Mouse (Mus musculus) fat pad, adult 2 months (tissue): ENCODE measurements around the gene Zfp575.
"Not testable (repeated sequence)": the region's sequence is repeated elsewhere in the genome, so short reads cannot be mapped to it uniquely, and the experiment has no call there.

Experiments
- DNase-seq: peaks from one replicate; pipeline ENCODE4 v3.0.0-alpha.2; 2011; ENCODE audit warnings: low read depth, low spot score; ENCODE audit errors: extremely low read depth

Gene Zfp575

DNA sequence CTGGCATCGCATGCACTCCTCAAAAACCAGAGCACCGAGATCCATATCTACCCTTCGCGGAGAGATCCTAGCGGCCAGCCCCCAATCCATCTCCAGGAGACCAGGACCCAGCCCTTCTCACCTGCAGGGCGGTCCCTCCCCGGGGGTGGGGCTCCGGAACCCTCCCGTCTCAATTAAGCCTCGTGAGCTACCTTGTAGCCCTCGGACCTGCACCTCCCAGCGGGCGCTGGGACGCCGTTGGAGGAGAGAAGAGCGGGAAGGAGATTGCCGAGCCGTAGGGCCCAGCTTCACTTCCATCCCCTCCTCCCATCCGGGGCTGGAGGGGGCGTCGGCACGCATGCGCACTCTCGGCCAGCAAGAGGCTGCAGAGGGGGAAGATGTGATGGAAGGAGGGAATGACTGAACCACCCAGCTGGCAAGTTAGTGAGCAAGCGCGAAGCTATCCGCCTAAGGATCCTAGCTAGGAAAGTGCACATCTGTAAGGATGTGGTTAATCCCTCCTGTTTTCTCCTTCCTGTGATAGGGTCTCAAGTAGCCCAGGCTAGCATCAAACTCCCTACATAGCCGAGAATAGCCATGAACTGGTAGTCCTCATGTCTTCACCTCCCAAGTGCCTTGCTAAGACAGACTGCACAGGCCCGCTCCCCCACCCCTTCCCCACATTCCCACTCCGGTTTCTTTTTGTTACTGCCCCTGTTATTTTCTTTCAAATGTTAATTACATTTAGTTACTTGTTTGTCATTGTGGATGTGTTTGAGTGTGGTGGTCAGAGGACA is at the start of gene Zfp575, which contains the start of gene Ethe1:
Gene Zfp575 (minus strand): TSS at position 312 of the 776 bp plus-strand sequence.
Gene Ethe1 (plus strand): TSS at position 214 of the 776 bp plus-strand sequence.
- no peak for DNase-seq

DNA sequence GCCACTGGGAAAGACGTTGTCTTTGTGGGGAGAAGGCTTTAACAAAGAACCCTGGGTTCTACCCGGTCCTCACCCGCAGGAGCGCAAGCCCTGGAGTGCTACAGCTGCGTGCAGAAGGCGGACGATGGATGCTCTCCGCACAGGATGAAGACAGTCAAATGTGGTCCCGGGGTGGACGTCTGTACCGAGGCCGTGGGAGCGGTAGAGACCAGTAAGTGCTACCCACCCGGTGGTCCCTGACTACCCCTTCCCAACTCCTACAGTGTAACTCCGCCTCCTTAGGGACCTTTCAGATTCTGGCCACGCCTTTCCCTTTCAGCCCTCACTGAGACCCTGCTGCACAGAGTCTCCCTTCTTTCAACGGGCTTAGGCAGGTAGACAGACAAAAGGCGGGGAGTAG is 49.6 kb upstream of the Zfp575 start:
- DNase-seq, result no peak

DNA sequence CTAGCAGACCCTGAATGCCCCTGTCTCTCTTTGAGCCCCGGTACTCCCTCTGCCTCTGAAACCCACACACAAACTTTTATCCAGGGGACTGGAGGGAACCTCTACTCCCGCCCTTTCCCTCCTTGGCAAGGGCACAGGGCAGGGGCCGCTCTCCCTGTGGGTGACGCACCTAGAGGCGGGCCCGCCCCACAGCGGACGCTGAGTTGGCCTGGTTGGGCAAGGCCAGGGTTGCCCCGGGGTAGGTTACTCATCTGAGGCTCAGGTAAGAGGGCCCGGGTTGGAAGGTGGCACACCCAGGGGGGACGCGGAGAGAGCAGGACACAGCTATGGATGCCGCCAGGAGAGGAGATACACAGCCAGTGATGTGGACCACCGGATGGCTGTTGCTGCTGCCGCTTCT is 48.8 kb upstream of the Zfp575 start, which contains the start of gene Lypd3:
Gene Lypd3 (plus strand): TSS at position 287 of the 400 bp plus-strand sequence.
- no peak for DNase-seq

DNA sequence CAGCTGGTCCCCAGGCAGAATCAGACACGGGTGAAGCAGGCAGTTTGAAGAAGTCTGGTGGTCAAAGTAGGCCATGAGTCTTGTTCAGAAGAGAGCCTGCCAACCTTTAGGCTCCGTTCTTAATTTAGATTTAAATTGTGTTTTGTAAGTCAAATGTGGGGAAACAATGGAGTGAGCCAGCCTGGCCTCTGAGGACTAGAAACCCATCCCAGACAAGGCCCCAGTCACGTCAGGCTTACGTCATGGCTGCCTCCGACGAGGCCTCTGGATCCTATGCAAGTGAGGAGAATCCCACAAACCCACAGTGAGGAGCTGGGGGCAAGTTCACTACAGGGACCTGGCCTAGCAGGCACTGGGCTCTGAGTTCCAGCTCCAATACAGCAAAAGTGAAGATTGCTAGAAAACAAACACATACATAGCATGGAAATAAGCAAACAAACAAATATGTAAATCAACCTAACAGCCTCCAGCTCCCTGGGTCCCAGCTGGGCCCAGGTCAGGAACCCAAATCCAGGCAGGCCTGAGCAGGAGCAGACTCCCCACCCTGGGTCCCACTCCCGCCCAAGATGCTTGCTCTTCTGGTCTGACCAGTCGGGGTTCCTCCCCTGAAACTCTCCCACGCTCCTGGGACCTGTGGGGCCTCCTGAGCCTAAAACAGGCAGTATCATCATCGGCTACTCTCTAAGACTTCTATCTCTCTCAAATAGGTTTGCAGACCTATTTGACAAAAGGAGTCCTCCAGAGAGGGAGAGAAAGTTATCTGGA is 42.9 kb upstream of the Zfp575 start:
- no peak for DNase-seq

DNA sequence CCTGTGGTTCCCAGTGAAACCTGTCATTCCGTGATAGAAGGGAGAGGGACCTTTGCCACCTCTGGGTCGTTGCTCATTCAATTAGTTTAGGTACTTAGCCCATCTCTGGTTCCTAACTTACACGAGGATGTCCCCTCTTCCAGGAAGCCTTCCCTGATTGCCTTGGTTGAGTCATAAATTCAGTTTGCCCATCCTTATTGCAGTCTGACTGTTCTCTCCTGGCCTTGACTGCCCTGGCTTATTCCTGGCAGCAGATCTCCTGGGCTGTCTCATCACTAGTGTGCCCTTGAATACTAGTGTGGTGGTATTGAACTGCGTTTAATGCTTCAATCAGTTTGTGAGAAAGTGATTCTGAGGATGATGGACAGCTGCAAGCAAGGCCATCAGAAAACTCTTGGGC is 42.2 kb upstream of the Zfp575 start:
- DNase-seq, result no peak

DNA sequence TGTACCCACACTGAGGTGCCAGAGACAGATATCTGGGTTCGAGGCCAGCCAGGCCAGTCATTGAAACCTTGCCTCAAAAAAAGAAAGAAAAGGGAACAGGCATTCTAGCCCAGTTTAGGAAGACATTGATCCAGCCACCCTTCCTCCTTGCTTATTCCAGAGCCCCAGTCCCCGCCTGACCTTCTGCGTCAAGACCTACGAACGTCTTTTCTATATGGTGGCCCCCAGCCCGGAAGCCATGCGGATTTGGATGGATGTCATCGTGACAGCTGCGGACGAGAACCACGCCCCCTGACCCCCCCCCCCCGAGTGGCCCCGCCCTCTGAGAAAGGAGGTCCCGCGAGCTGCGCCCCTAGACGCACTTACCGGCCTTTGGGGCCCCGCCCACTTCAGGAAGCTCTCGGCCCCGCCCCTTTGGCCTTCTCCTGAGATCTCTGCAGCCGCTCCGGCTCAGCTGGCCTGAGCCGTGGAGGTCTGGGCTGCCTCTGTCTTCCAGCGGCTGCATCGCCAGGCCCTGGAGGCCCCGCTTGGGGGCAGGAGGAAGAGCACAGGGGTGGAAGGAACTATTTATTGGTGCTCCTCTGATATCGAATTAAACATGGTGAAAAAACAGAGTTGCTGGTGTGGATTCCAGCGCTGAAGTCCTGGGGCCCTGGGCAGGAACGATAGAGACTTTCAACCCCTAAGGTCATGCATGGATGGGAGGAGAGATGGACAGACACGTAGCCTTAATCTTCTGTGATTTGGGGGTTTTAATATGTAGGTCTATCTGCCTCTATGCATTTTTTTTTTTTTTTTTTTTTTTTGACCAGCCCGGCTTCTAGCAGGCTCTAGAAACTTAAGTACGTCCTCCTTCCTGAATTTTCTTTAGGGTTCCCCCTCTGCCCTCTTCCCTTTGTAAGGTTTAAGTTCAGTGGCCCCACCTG is 41.5 kb upstream of the Zfp575 start:
- no peak for DNase-seq

DNA sequence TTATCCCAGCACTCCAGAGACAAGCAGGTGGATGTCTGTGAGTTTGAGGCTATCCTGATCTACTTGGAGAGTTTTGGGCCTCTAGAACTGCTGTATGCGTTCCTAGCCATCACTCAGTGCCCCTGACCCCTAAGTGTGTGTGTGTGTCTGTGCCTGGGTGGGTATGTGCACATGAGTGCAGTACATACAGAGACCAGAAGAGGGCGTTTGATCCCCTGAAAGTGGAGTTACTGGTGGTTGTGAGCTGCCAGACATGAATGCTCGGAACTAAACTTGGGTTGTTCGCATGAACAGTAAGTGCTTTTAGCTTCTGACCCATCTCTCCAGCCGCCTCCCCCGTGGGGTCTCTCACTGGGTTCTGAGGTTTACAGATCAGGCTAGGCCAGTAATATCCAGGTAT is 35.5 kb upstream of the Zfp575 start:
- no peak for DNase-seq

DNA sequence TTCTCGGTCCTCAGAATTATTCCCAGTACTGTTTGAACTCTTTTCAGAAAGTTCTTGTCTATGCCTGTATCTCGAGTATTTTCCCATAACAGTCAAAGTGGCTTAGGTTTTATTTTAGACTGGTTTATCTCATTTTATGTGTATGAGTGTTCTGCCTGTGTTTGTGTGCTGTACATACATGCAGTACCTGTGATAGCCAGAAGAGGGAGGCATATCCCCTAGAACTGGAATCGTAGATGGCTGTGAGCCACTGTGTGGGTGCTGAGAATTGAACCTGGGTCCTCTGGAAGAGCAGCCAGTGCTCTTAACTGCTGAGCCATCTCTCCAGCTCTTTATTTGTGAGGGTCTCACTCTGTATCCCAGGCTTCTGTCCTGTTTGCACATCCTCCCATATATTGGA is 33.8 kb upstream of the Zfp575 start:
- DNase-seq, result no peak

DNA sequence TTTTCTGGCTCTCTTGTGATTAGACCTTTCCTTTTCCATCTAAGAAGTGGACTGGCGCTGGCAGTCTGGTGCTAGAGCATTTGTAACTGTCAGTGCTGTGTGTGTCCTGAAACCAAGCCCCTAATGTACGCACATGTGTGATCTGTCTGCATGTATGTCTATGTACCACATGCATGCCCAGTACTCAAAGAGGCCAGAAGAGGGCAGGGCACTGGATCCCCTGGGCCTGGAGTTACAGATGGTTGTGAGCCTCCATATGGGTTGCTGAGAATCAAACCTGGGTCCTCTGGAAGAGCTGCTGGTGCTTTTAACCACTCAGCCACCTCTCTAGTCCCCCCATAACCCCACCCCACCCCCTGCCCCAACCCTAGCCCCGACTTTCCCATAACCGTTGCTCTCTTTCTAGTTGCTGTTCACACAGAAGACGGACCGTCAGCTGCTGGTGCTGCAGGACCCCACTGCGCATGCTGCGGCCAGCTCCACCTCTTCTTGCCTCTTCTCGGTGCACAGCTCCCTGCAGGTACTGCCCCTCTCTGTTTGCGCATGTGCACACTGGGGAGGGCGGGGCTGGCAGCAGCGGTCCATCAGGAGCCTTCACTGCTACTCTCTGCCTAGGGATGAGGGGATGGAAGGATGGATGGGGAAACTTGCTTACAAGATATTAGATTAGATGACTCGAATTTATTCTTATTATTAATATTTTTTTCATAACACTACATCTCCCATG is 32.4 kb upstream of the Zfp575 start:
- DNase-seq, result no peak

DNA sequence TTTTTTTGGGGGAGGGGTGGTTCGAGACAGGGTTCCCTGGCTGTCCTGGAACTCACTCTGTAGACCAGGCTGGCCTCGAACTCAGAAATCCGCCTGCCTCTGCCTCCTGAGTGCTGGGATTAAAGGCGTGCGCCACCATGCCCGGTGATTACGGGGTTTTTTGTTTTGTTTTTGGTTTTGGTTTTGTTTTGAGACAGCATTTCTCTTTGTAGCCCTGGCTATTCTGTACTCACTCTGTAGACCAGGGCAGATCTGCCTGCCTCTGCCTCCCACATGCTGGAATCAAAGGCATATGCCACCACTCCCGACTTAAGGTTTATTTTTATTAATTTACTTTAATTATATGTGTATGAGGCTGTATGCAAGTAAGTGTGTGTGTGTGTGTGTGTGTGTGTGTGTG is 30.9 kb upstream of the Zfp575 start:
- not testable (repeated sequence) for DNase-seq

DNA sequence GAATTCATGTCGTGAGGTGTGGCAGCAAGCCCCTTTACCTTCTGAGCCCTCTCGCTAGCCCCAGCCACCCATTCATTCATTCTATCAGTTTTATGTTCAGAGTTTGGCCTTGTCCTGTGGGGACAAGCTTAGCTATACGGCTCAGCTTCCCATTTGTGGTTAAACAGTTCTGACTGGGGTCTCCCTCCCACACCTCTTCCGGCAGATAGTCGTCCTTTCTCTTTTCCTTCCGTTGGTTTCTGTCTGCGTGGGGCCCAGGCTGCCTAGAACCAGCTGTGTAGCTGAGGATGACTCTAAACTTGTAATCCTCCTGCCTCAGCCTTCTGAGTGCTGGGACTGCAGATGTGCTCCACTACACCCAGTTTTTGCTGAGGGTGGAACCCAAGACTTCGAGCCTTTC is 30.3 kb upstream of the Zfp575 start:
- DNase-seq, result no peak

DNA sequence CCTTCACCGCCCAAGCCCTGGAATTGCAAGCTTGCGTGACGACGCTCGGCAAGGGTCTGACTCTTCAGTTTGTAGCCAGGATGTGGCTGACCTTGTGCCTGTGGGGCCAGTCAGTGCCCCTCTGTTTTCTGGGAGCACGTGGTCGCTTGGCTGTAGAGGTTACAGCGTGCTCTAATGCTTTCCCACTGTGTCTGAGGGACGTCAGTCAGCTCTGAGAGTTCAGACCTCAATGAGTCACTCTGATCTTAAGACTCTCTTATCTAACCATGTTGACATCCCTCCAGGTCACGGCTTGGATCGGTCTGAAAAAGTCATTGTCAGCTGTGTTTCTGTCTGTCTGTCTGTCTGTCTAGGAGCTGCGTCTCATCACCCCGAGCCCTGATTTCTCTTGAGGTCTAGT is 27.4 kb upstream of the Zfp575 start:
- no peak for DNase-seq

DNA sequence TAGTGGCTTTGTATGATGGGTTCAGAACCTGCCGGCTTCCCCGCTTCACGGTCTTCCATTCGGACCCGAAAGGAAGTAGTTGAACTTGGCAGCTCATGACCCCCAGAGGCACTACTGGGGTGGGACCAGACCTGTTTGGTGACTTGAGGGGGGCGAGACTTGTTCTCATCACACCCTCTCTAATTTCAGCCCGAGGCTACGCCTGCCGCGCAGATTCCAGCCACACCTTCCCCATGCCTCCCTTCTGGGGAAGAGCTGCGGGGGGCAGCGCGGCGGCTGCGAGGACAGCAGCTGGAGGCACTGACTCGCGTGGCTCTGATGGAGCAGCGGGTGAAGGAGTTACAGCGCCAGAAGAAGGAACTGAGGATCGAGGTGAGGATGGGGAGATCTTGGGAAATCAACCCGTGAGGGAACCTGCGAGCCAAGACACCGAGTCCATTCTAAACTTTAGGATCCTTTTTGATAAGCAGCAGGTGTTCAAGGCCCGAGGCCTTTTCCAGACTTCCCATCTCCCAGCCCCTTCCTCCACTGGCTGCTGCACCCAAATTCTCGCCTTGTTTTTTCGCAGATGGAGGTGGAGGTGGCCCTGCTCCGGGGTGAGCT is 25.0 kb upstream of the Zfp575 start:
- no peak for DNase-seq

DNA sequence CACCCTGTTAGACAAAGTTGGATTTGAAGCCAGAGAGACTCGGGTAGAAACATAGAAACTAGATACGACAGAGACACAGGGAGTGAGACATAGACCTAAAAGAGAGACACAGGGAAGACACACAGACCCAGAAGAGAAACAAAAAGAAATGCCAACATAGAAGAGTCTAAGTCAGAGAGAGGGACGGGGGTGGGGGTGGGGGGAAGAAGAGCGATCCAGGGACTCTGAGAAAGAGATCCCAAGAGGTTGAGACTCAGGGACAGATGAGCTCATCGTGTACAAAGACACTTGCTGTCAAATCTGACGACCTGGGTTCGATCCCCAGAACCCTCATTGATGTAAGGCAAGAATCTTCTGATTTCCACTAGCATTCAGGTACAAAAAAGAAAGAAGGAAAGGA is 24.3 kb upstream of the Zfp575 start:
- DNase-seq, result no peak

DNA sequence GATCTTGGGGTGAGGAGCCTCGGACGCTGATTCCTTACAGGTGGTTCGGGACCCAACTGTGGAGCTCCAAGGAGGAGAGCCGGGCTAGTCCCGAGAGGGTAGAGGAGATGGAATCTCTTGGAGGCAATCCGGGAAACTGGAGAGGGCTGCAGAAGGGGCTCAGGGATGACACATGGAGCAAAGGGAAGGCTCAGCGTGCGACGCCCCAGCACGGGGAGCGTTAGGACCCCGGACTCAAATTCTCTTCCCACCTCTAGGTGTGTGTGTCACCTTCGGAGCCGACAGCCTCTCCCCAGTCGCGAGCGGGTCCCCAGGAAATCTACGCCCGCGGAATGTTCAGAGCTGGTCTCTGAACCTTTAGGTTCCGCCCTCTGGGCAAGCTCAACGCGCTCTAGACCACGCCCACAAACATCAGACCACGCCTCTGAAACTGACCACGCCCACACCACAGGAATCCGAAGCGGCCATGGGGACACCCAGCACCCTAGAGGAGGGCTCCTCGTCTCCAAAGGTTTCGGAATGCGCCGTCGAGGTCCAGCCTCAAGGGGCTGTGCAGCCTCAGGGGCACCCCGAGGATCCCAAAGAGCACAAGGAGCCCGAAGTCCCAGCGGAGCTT is 23.5 kb upstream of the Zfp575 start:
- no peak for DNase-seq

DNA sequence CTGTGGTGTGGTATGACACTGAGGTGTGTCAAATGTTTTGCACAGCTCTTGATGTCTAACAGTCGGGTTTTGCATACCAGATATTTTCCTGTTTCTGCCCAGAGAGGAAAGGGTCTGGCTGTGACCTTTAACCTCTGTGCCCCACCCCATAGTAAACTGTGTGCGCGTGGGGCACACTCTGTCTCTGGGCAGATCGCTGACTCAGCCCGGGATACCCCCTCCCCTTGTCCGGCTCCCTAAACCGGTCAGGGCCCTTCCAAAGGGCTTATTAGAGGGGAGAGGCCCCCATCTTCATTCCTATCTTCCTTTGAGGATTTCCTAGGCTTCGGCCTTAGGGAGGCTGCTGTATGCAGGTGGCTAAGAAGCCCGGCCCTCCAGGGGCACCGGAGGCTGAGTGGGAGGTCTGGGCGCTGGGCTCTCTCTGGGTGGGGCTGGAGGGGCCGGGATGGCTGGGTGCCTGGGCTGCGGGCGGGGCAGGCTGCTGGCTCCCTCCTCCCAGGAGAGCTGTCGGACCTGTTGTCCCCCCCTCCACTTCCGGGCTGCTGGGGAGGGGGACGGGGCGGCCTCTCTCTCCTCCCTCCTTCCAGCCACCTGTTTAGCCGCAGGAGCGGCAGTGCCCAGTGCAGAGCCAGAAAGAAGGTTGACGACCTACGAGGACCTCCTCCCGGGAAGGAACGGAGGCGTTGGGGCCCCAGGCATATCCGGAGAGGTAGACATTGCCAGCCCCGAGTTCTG is 22.9 kb upstream of the Zfp575 start, which contains the start of gene Phldb3:
Gene Phldb3 (plus strand): TSS at position 620 of the 735 bp plus-strand sequence.
- DNase-seq, result no peak

DNA sequence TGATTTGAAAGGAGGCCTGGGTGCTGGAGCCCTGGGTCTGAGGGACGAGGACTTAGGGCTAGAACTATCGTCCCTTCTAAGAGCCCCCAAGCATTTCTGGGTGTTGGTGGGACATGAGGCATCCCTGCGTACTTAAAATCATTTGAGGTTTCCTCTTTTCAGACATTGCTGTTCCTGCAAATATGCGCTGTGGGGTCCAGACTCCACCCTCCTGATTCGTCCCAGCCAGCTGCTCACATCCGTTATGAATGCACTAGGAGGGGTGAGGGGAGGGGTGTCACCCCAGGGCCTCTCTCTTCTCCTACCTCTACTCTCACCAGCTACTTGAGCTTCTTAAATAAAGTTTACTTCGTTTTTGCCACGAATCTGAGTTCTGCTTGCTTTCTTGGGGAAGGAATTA is 21.1 kb upstream of the Zfp575 start:
- no peak for DNase-seq

DNA sequence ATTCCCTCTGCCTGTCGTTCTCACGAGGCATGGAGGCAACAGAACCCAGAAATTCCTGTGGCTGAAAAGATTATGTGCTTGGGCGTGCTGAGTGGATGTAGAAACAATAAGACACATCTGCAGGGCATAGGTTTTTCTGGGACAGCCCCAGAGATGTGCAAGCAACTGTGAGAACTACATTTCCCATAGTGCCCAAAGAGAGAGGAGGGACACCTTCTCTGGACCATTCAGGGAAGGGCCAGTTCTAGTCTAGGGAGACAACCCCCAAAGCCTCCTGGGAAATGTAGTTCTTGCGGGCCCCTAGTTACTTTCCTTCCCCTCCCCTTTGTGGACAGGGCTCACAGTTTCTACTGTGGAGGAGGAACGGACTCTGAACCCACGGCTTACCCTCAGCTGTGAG is 20.6 kb upstream of the Zfp575 start:
- DNase-seq, result peak; percentile 68

DNA sequence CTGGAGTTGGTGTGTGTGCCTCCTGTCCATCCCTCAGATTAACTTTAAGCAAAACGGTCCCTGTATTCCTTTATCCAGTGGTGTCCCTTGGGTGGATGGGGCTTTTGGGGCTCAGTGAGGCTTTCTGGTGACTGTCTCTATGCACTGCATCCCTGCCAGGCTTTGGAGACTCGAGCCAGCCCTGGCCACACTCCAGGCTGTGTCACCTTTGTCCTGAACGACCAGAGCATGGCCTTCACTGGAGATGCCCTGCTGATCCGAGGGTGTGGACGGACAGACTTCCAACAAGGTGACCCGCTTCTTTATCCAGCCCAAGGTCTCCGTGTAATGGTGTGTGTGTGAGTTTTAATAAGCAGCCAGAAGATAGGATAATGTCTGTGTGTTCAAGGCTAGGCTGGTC is 18.6 kb upstream of the Zfp575 start:
- no peak for DNase-seq
